Mouse (Mus musculus) hindbrain, embryonic 10.5 days (tissue): ENCODE measurements around the gene Atp4a. TPM values are rescaled to one million over a fixed set of nuclear protein-coding genes. Genes with fewer than 3 reads are reported as not detected.
"Not testable (repeated sequence)": the region's sequence is repeated elsewhere in the genome, so short reads cannot be mapped to it uniquely, and the experiment has no call there.

Source experiments
- DNase-seq: peaks from one replicate; pipeline ENCODE4 v3.0.0-alpha.2; 2017; ENCODE audit warnings: low spot score
- H3K27ac ChIP-seq: fragments of 300-500 bp; sonication (generic); 2 replicates; pipeline ENCODE4 v1.5.1; 2016; ENCODE audit warnings: mild to moderate bottlenecking, moderate library complexity
- H3K27me3 ChIP-seq: fragments of 300-500 bp; sonication (generic); 2 replicates; pipeline ENCODE4 v1.6.1; 2016; ENCODE audit warnings: mild to moderate bottlenecking; ENCODE audit not compliant: poor library complexity, insufficient read depth, severe bottlenecking
- H3K36me3 ChIP-seq: fragments of 300-500 bp; sonication (generic); 2 replicates; pipeline ENCODE4 v1.6.1; 2016; ENCODE audit warnings: mild to moderate bottlenecking, moderate library complexity
- H3K4me1 ChIP-seq: fragments of 300-500 bp; sonication (generic); replicated peaks from 2 replicates; pipeline ENCODE4 v1.6.1; 2016; ENCODE audit warnings: mild to moderate bottlenecking
- H3K4me3 ChIP-seq: fragments of 300-500 bp; sonication (generic); 2 replicates; pipeline ENCODE4 v1.5.1; 2016; ENCODE audit warnings: mild to moderate bottlenecking, moderate library complexity
- H3K9me3 ChIP-seq: fragments of 300-500 bp; sonication (generic); 2 replicates; pipeline ENCODE4 v1.6.1; 2016; ENCODE audit warnings: mild to moderate bottlenecking, moderate library complexity
- WGBS: fragments of 180-500 bp; shearing (Covaris S2); methylation state at CpG from one replicate; pipeline ENCODE4 v1.1.7; 2016; 5-methylcytosine and 5-hydroxymethylcytosine counted together
- polyA plus RNA-seq: library from polyadenylated mRNA; unstranded; fragments of >200 nt; fragmentation: Nextera tagmentation; extraction: Ambion mirVana; gene quantifications from 2 replicates; pipeline ENCODE4 v1.2.1, GENCODE M21; 2016

The Atp4a gene
- polyA plus RNA-seq, 1 experiment from 2014 or later: 1.6 TPM

DNA sequence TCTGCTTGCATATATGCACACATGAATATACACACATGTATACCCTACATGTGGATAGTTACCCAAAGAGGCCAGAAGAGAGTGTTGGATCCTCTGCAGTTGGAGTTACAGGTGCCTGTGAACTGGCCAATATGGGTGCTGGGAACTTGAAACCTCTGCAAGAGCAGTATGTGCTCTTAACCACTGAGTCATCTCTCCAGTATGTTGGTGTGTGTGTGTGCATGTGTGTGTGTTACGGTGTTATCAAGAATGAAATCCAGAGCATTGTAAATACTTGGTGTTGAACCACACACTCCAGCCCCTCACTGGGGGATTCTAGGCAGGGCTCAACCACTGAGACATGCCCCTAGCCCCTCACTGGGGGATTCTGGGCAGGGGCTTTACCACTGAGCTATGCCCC lies 4.6 kb upstream of the Atp4a start:
- no peaks in the 10 kb centered on the region for H3K9me3 ChIP-seq
- no peaks in the 10 kb centered on the region for H3K27me3 ChIP-seq
- WGBS: 91% methylated on average over 1 of the region's 1 CpGs
- H3K4me1 ChIP-seq: no peaks in the 10 kb centered on the region
- H3K27ac ChIP-seq: no peak overlapping the region
- DNase-seq: no peak
- no peaks in the 10 kb centered on the region for H3K36me3 ChIP-seq
- no peak overlapping the region for H3K4me3 ChIP-seq

GRCm38 (mm10) chr7:30717006-30717715 lies 5.2 kb downstream of the Atp4a start:
- Histone ChIP-seq H3K4me1 (peaks cover 21% of the 10 kb centered on the region), H3K27me3 (peaks cover 41% of the 10 kb centered on the region), H3K9me3 (no peaks in the 10 kb centered on the region), H3K36me3 (no peaks in the 10 kb centered on the region), H3K4me3 (peak overlapping the region; percentile 51), H3K27ac (0 out of 2 replicates have a peak overlapping the region, but pooled peaks have one; percentile 25)
- WGBS: 2% methylated on average over 43 of the region's 43 CpGs
- DNase-seq: peak; percentile 90

DNA sequence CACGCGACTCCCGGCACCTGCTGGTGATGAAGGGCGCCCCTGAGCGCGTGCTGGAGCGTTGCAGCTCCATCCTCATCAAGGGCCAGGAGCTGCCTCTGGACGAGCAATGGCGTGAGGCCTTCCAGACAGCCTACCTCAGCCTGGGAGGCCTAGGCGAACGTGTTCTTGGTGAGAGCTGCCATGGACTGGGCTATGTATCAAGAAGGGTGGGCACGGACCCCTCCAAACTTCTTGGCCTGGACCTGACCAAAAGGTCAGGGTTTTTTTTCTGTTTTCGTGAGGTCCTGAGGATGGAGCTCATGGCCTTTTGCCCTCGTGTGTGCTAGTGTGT lies 5.7 kb downstream of the Atp4a start:
- peaks cover 41% of the 10 kb centered on the region for H3K27me3 ChIP-seq
- H3K4me3 ChIP-seq: peak overlapping the region; percentile 51
- H3K9me3 ChIP-seq: no peaks in the 10 kb centered on the region
- H3K4me1 ChIP-seq: peaks cover 21% of the 10 kb centered on the region
- DNase-seq: no peak
- H3K27ac ChIP-seq: 0 out of 2 replicates have a peak overlapping the region, but pooled peaks have one; percentile 25
- 11% methylated on average over 14 of the region's 14 CpGs for WGBS
- no peaks in the 10 kb centered on the region for H3K36me3 ChIP-seq

- no peak overlapping the region for H3K27ac ChIP-seq
- H3K9me3 ChIP-seq: no peaks in the 10 kb centered on the region
- peaks cover 40% of the 10 kb centered on the region for H3K27me3 ChIP-seq
- peaks cover 38% of the 10 kb centered on the region for H3K4me1 ChIP-seq
- no peak overlapping the region for H3K4me3 ChIP-seq
- DNase-seq: no peak
- no peaks in the 10 kb centered on the region for H3K36me3 ChIP-seq
- 89% methylated on average over 5 of the region's 5 CpGs for WGBS
Observed at GRCm38 (mm10) chr7:30719669-30720068, 7.7 kb downstream of the Atp4a start.

DNA sequence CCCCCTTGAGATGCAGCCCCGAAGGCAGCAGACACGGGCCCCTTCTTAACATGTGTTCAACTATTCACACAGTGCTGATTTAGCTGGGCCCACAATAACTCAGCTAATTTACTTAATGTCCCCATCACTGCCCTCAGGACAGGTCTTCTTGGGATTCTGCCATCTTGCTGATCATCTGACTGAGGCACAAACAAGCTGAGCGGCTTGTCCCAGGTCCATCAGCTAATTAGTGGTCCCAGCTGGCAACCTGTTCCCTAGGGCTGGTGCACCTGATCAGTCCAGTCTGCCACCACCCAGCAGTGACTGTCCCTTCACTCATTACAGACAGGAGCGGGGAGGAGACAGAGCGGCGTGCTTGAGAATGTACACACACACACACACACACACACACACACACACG lies 9.3 kb downstream of the Atp4a start:
- peaks cover 11% of the 10 kb centered on the region; the same call in 1 of the 2 replicates for H3K36me3 ChIP-seq
- H3K9me3 ChIP-seq: no peaks in the 10 kb centered on the region
- 78% methylated on average over 7 of the region's 7 CpGs for WGBS
- H3K27ac ChIP-seq: no peak overlapping the region
- no peak overlapping the region for H3K4me3 ChIP-seq
- H3K4me1 ChIP-seq: peaks cover 49% of the 10 kb centered on the region
- no peak for DNase-seq
- H3K27me3 ChIP-seq: peaks cover 24% of the 10 kb centered on the region

DNA sequence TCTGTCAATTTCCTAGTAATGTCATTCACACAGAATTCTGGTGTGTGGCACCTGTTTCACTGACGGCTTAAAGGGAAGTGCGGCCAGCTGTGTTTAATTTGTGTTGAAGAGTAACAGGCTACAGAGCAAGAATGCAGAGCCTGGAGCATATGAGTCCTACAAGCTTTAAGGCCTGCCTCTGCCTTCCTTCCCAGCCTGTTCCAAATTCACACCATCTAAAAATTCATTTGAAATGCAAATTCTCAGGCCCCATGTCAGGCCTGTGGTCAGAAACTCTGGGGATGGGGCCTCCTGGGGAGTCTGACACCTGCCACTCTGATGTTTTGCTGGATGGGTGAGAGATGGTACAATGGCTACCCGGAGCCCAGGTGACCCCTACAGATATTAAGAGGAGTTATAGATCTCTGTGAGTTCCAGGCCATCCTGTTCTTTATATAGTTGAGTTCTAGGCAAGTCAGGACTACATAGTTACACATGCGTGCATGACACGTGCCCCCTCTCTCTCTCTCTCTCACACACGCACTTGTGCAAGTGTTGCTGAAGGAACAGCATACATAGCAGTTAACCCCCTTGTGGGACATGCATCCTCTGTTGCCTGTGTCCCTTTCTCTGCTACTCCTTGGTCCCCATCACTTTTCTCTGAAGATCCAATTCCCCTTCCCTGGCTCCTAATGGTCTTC lies 11.4 kb downstream of the Atp4a start:
- peaks cover 26% of the 10 kb centered on the region for H3K36me3 ChIP-seq
- 77% methylated on average over 6 of the region's 6 CpGs for WGBS
- peaks cover 42% of the 10 kb centered on the region for H3K4me1 ChIP-seq
- no peak overlapping the region for H3K27ac ChIP-seq
- H3K4me3 ChIP-seq: no peak overlapping the region
- DNase-seq: no peak
- peaks cover 7% of the 10 kb centered on the region for H3K27me3 ChIP-seq
- no peaks in the 10 kb centered on the region for H3K9me3 ChIP-seq

- 90% methylated on average over 6 of the region's 6 CpGs for WGBS
- H3K4me3 ChIP-seq: peak overlapping the region; percentile 73
- H3K36me3 ChIP-seq: peaks cover 46% of the 10 kb centered on the region
- peaks cover 51% of the 10 kb centered on the region for H3K4me1 ChIP-seq
- H3K9me3 ChIP-seq: no peaks in the 10 kb centered on the region
- H3K27ac ChIP-seq: 0 out of 2 replicates have a peak overlapping the region, but pooled peaks have one; percentile 90
- no peak for DNase-seq
- H3K27me3 ChIP-seq: no peaks in the 10 kb centered on the region
Observed at GRCm38 (mm10) chr7:30728214-30728613, 16.2 kb downstream of the Atp4a start.

DNA sequence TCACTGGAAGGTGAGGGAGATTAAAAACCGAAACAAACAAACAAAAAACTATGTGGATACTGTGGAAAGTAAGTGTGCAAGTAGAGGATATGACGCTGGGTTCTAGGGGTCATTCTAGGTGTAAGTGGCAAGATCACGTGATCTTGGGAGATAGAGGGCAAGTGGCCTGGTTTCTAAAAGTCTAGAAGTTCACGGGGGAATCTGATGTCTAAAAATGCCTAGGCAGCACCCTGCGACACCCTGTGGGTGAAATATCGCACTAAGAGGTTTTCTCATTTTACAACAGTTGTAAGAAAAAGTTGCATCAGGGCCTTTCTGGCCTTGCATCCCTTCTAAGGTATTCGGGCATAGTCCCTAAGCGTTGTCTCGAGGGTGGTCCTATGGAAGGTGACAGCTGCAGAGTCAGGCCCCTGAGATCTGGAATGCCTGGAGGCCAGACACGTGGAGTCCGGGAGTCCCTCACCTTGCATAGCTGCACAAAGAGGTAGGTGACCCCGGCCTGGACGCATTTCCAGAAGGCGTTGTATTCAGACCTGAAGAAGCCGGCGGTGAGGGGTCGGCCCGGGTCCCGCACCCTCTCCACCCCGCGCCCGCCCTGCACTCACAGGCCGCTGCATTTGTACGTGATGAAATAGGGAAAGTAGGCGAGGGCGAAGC lies 16.9 kb downstream of the Atp4a start:
- H3K4me3 ChIP-seq: peak overlapping the region; percentile 73
- peak overlapping the region; percentile 90 for H3K27ac ChIP-seq
- peaks cover 53% of the 10 kb centered on the region for H3K36me3 ChIP-seq
- H3K27me3 ChIP-seq: no peaks in the 10 kb centered on the region
- no peak for DNase-seq
- H3K4me1 ChIP-seq: peaks cover 46% of the 10 kb centered on the region
- 10% methylated on average over 26 of the region's 26 CpGs for WGBS
- no peaks in the 10 kb centered on the region for H3K9me3 ChIP-seq

DNA sequence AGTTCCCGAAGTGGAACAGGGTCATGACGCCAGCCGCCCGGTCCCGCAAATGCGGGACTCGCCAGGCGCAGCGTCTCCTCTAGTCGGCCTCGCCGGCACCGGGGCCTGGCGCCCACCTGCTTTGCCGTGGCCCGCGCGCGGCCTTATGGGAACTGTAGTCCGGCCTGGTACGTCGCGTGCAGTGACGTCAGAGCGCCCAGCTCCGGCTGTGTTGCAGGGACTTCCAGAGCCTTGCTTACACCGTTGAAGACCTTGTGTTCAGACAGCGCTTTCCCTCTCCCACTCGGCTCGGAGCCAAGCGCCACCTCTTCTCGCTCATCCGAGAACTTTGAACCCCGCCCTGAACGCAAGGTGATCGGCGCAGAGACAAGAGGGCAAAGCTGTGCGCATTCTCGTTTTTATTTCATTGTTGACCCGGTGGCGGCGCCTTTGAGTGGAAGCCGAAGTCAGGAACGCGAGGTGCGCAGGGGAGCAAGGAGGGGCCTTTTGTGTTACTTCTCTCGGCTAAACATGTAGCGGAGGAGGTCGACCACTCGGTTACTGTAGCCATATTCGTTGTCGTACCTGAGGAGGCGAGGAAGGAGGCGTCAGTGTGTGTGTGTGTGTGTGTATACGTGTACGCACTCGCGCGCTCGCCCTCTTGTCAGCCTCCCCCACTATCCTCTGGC lies 17.5 kb downstream of the Atp4a start, which contains the start of gene Tmem147:
Gene Tmem147, minus strand, starts transcription at position 145 of the 668 bp plus-strand sequence.
- DNase-seq: peak; percentile 94
- H3K9me3 ChIP-seq: no peaks in the 10 kb centered on the region
- peaks cover 60% of the 10 kb centered on the region for H3K36me3 ChIP-seq
- under 1% methylated on average over 60 of the region's 60 CpGs for WGBS
- H3K27me3 ChIP-seq: no peaks in the 10 kb centered on the region
- peak within 1 kb of the TSS; percentile 90 for H3K27ac ChIP-seq
- H3K4me3 ChIP-seq: peak within 1 kb of the TSS; percentile 73
- peaks cover 39% of the 10 kb centered on the region for H3K4me1 ChIP-seq

- peaks cover 64% of the 10 kb centered on the region for H3K36me3 ChIP-seq
- peaks cover 32% of the 10 kb centered on the region for H3K4me1 ChIP-seq
- peak; percentile 12 for DNase-seq
- H3K4me3 ChIP-seq: peak overlapping the region; percentile 73
- not testable (repeated sequence) for H3K9me3 ChIP-seq, H3K27me3 ChIP-seq
- peak overlapping the region; percentile 90 for H3K27ac ChIP-seq
- 14% methylated on average over 21 of the region's 22 CpGs for WGBS
Observed at GRCm38 (mm10) chr7:30730064-30730722, 18.2 kb downstream of the Atp4a start.

GRCm38 (mm10) chr7:30736211-30736610 lies 24.2 kb downstream of the Atp4a start:
- peaks cover 81% of the 10 kb centered on the region for H3K36me3 ChIP-seq

DNA sequence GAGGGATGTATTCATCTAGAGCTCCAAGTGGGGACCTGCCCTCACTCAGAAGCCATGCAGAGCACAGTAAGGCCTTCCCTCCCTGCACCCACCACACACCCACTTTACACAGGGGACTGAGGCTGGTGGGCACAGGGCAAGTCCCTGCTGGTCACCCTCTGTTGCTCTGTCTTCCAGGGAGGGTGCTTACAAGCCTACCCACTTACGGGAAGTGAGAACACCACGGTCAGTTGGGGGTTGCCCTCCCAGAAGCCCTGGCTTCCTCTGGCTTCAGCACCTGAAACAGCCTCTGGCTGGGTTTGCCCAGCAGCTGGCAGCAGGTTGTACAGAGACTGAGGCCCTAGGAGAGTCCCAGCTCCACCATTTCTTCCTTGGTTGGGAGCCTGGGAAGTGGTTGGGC lies 30.6 kb downstream of the Atp4a start:
- H3K4me1 ChIP-seq, H3K4me3 ChIP-seq, H3K9me3 ChIP-seq, H3K27ac ChIP-seq, DNase-seq, H3K27me3 ChIP-seq: not testable (repeated sequence)
- H3K36me3 ChIP-seq: peaks cover 27% of the 10 kb centered on the region
- 81% methylated on average over 2 of the region's 2 CpGs for WGBS

More at GRCm38 (mm10) chr7:30736211-30736610, 24.2 kb downstream of the Atp4a start:
- no peak for DNase-seq
- Histone ChIP-seq H3K9me3 (no peaks in the 10 kb centered on the region), H3K4me3 (no peak overlapping the region), H3K27ac (no peak overlapping the region), H3K4me1 (0 out of 2 replicates have a peak, but pooled peaks cover 3% of the 10 kb centered on the region), H3K27me3 (no peaks in the 10 kb centered on the region)
- WGBS: 87% methylated on average over 3 of the region's 3 CpGs
